Mouse (Mus musculus) heart, adult 2 months (tissue): Measurements from ENCODE around the gene Alkbh5.

ENCODE experiments used
- CTCF ChIP-seq: fragments of 200-600 bp; IDR thresholded peaks from 2 replicates; pipeline ENCODE4 v1.8.1; 2022; ENCODE audit warnings: antibody characterized with exemption, mild to moderate bottlenecking, moderate library complexity
- POLR2A ChIP-seq: fragments of 200-500 bp; IDR thresholded peaks from 2 replicates; pipeline ENCODE4 v1.6.1; 2011; ENCODE audit warnings: mild to moderate bottlenecking, low read depth, low read length, control low read depth; ENCODE audit not compliant: insufficient read depth

GRCm38 (mm10) chr11:60545433-60545832, 9.3 kb downstream of the Alkbh5 start:
- TF ChIP-seq CTCF (no peak), POLR2A (no peak)
